Mouse (Mus musculus) heart, adult 8-10 months (tissue): ENCODE results near the gene Hcar1. TPM values are rescaled to one million over a fixed set of nuclear protein-coding genes. Genes with fewer than 3 reads are reported as not detected.

ENCODE experiments used
- DNase-seq: peaks from one replicate; pipeline ENCODE4 v3.0.0; 2022; ENCODE audit warnings: low spot score
- total RNA-seq, 4 experiments: library from RNA; stranded (reverse); gene quantifications; 2 replicates each; pipeline ENCODE4 v1.2.4; 2022

Gene Hcar1
- total RNA-seq, 4 experiments from 2014 or later, result 0.31 to 0.52 (median 0.42) TPM

DNA sequence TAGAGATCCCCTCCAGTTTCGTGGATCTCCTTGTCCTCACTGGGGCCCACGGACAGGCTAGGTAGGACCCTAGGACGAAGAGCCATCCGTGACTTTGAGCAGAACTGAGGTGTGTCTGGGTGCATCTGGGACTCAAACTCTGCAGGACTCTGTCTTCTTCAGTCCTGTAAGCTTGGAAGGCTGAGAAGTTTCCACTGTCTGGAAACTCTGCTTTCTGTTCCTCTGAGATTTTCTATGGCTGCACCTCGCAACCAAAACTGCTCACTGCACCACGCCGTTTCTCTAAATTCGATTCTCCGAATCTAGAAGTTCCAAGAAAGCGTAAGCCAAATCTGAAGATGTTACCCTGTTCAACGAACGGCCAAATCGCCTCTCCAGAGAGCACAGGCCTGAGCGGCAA lies 15.9 kb downstream of the Hcar1 start:
- no peak for DNase-seq

DNA sequence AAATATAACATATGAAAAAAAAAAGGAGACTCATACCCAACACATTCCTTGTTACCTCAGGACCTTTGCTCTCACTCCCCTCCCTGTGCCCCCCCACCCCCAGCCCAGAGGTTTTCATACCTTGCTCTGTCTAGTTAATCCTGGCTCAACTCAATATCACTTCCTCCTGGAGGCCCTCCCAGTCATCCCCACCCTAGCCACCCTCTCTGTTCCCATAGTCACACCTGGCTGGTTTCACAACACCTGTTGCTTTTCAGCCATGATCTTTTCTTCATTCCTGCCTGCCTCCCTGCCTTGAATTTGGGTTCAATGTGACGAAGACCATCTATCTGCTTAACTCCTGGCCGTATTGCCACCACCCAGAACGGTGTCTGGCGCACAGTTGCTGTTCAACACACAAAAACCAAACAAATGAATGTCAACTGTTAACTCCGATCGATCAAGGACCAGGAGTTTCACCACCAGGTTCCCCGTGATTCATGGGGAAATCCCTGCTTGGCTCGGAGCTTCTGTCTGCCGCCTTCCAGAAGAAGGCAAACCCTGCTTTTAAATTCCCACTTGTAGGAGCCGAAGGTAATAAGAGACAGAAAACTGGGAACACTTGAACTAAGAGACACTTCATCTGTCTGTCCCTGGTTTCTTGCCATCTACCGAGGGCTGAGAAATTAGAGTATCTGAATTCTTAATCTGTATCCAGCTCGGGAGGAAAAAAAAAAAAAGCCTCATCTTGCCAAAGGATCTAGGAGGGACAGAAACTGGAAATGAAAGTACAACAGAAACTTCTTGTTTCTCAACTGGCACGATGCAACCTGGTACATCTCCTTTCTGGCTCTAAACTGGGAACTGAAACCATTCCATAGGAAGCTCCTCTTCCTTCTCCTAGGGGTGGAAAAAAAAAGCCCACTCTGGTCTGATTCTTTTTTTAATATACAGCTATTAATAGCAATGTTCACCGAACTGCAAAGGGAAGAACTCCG lies 17.2 kb downstream of the Hcar1 start:
- DNase-seq, result peak; percentile 21

GRCm38 (mm10) chr5:123858798-123859197 lies 21.0 kb downstream of the Hcar1 start:
- no peak for DNase-seq

DNA sequence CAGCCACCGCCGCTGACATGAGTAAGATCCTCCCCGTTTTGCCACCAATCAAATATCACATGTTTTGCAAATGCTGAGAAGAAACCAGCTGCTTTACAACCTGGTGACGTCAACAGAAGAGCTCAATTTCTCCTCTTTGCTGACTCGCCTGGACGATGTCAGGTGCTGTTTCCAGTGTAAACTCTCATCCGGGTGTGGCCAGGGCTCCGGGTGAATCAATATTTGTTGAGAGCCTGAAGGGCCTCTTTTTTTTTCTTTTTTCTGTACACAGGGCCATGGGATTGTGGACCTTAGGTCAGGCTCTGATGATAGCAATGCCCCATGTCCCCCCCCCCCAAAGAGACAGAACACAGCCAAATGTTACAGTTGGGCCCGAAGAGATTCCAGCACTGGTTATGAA lies 25.3 kb downstream of the Hcar1 start:
- no peak for DNase-seq

DNA sequence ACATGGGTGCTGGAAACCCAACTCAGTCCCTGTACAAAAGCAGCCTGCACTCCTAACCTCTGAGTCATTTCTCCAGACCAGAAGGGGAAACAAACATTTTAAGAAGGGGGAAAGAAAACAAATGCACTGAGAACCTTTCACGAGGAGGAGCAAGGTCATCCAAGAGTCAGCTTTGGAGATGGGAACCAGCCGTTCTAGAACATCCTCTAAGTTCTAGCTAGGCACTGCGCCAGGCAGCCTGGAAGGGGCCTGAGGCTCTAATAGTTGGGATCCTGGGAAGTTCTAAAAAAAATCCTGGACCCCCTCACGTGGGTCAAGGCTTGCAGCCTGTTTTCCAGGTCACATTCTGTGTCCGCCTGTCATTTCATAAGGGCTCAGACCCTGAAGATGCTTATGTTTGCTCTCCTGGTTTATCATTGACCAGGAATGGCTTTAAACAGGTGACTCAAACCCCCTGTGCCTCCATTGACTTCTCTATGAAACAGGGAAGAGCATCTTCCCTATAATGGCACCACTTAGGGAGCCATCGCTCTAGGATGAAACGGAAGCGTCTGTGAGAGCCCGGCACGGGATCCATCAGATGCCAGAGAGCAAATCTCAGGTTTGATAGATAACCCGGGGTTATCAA lies 25.8 kb downstream of the Hcar1 start:
- no peak for DNase-seq

DNA sequence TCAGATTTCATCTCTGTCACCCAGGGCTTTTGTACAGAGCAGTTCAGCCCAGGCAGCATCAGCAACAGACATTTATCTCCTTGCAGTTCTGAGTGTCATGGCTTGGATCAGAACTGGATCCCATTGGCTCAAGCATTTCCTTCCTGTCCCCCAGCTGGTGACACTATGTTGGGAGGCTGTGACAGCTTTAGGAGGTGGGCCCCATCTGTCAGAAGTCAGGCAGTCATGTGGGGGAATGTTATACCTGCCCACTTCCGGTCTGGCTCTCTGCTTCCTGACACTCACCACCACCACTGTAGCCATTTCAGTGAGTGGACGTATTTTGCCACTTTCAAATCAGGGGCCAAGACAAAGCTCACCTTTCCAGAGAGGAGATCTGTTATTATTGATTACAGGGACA lies 28.4 kb downstream of the Hcar1 start:
- DNase-seq, result no peak

DNA sequence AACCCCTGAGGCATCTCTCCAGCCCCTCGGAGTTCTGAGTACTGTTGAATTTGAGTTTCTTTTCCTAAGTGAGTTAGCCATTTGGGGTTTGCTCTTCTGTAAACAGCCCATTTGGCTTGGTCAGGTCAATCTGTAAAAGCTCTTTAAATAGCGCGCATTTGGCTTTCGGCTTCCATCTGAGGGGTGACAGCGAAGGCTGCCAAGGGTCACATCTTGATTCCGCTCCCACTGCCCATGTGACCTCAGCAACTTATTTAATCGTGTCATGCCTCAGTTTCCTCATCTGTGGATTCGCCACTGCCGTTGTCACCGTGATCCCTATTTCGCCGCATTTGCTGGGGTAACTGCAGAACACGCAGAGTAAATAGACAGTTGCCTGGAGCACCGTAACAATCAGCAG lies 35.5 kb downstream of the Hcar1 start:
- DNase-seq, result no peak

GRCm38 (mm10) chr5:123843816-123844215 lies 36.0 kb downstream of the Hcar1 start:
- no peak for DNase-seq

DNA sequence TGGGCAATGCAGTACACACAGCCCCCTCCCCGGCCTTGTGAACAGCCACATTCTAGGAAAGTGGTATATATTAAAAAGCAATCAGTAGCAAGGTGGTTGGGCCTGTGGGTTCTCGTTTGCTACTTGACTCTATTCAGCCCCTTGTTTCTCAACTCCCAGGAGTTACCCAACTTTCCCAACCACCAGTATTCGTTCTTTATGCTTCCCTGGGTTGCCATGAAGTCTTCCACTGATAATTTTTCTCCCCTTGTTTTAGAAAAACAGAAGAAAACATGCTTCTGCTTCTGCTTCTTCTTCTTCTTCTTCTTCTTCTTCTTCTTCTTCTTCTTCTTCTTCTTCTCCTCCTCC lies 36.9 kb downstream of the Hcar1 start:
- DNase-seq, result no peak

DNA sequence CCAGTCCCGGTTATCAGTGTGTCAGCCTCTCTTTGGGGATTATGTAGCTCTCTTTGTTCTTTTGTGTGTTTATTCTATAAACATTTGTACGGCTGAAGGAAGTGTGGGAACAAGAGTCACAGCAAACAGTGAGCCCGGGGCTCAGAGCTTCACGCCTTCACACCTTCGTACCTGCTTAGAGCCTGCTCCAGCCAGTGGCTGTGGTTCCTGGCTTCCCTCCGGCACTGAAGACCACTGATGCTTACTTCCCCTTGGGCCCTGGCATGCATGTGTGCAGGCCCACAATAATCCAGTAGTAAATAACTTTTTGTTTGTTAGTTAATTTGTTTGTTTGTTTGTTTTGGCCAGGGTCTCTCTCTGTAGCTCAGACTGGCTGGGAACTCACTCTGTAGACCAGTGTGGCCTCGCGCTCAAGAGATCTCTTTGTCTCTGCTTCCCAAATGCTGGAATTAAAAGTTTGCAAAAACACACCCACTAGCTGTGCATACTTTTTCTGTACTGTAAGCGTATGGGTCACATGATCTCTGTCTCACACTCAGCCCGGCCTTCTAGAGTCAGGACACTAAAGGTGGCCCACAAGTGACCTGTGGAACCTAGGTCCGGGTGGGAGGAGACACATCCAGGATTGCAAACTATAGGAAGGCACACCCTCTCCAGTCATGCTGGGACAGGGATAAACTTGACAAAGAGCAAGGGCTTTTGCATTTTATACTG lies 37.4 kb downstream of the Hcar1 start:
- DNase-seq, result no peak

GRCm38 (mm10) chr5:123837371-123837770 lies 42.4 kb downstream of the Hcar1 start:
- no peak for DNase-seq

DNA sequence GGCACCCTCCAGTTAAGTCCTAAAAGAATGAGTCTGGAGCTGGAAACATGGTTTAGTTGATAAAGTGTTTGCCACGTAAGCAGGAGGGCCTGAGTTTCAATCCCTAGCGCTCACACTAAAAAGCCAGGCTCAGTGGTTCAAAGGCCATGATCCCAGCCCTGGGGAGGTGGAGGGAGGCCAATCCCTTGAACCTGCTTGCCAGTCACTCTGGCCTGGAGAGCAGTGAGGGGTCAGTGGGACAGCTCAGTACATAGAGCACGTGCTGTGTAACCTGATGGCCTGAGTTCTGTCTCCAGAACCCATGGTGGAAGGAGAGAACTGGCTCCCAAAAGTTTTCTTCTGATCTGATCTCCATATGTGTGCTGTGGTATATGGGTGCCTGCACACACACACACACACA lies 45.0 kb downstream of the Hcar1 start:
- DNase-seq, result no peak

DNA sequence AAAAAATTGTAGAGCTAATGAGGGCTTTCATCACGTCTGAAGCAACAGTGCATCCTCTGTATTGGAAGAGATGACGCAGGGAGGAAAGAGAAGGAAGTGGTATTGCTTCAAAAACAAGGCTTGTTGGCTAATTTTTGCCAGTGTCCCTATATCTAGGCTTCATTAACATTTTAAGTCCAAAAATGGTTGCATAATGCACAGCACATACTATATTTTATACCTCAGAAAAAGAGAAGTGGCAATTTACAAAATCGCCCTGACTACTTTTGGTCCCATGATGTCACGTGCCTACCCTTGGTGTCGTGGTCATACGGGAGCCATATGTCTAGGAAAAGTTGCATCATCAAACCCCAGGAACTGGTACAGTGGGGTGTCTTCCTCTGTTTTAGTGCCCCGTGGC lies 47.5 kb downstream of the Hcar1 start:
- no peak for DNase-seq

DNA sequence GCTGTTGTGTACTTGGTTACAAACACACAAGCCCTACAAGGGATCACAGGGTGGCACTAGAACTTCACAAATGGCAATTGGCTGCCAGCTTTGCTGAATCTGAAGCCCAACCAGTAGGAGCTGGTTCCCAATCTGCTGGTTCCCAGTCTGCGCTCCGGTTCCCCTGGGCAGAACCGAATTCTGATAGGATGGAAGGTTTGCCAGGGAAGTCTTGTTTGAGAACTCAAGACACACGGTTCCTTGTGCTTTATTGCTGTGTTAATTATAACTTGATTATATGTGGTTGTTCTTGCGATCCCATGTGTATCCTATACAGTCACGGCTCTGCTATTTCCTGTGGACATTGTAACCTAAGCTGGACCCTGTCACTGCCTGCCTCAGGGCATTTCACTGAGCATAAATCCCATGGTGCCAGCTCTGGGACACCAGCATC lies 52.1 kb downstream of the Hcar1 start:
- DNase-seq, result peak; percentile 19

Other genes starting within 250 kb of the Hcar1 start
- 100 to 1,000 TPM; 213 to 261 (median 228) TPM for gene Clip1, start 195.4 kb downstream of the Hcar1 start, total RNA-seq
- gene Zcchc8, start 158.9 kb downstream of the Hcar1 start, total RNA-seq, result 10 to 100 TPM; 18.3 to 22.5 (median 20.3) TPM
- gene Rsrc2, start 130.6 kb downstream of the Hcar1 start, total RNA-seq, result 10 to 100 TPM; 33.8 to 42.7 (median 39.4) TPM
- gene Kntc1, start 130.3 kb downstream of the Hcar1 start, total RNA-seq, result under 1 TPM; 0.11 to 0.53 (median 0.42) TPM
- 1 to 10 TPM in 1 of 4 experiments, under 1 TPM in 2, not detected in 1; 0.12 to 2.0 (median 0.22) TPM for gene Hcar2, start 14.5 kb downstream of the Hcar1 start, total RNA-seq
- 10 to 100 TPM; 45.9 to 52.4 (median 50.6) TPM for gene Denr, start 27.2 kb upstream of the Hcar1 start, total RNA-seq
- under 1 TPM in 1 of 4 experiments, not detected in 3; 0.92 TPM for gene Gm43518, start 47.4 kb upstream of the Hcar1 start, total RNA-seq
- 1 to 10 TPM in 3 of 4 experiments, under 1 TPM in 1; 0.60 to 3.8 (median 2.0) TPM for gene Ccdc62, start 50.7 kb upstream of the Hcar1 start, total RNA-seq
- gene Hip1r, start 93.6 kb upstream of the Hcar1 start, total RNA-seq, result 10 to 100 TPM; 11.5 to 15.5 (median 13.7) TPM
- gene Vps37b, start 152.2 kb upstream of the Hcar1 start, total RNA-seq, result 10 to 100 TPM; 13.7 to 24.0 (median 16.5) TPM
- gene Abcb9, start 215.8 kb upstream of the Hcar1 start, total RNA-seq, result 10 to 100 TPM in 3 of 4 experiments, 1 to 10 TPM in 1; 9.5 to 11.9 (median 11.1) TPM
- gene Ogfod2, start 232.3 kb upstream of the Hcar1 start, total RNA-seq, result 10 to 100 TPM; 14.1 to 20.7 (median 19.2) TPM
- 10 to 100 TPM; 34.8 to 38.4 (median 37.4) TPM for gene Arl6ip4, start 236.1 kb upstream of the Hcar1 start, total RNA-seq